Mouse (Mus musculus) frontal cortex, adult 2 months (tissue): Measurements from ENCODE around the gene Uba7. TPM values are rescaled to one million over a fixed set of nuclear protein-coding genes. Genes with fewer than 3 reads are reported as not detected.

Source experiments
- DNase-seq, 2 experiments: peaks; one replicate each; pipeline ENCODE4 v3.0.0; 2022; ENCODE audit warnings: low spot score in 1 of 2; ENCODE audit errors: extremely low spot score in 1 of 2
- polyA plus RNA-seq: library from polyadenylated mRNA; depleted of rRNA; stranded (reverse); fragments of >200 nt; gene quantifications from 2 replicates; pipeline ENCODE4 v1.2.3, GENCODE M21; 2012

The Uba7 gene
- polyA plus RNA-seq, 1 experiment: 15.6 TPM

DNA sequence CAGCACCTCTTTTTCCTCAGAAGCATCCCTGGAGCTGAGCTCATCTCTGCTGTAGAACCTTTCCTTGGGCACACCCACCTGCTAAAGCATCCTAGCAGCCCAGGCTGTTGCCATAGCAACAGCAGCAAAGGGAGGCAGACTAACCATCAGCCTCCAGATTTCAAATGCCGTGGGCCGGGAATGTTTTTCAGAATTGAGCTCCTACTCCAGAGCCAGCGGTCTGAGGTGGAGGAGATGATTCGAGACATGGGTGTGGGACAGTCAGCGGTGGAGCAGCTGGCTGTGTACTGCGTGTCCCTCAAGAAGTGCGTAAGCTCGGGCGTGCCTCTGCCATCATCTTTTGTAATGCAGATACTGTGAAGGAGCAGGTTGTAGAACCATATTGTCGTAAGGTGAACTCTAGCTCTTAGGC lies 13.9 kb upstream of the Uba7 start:
- peak; percentile 86 to 93 for DNase-seq

DNA sequence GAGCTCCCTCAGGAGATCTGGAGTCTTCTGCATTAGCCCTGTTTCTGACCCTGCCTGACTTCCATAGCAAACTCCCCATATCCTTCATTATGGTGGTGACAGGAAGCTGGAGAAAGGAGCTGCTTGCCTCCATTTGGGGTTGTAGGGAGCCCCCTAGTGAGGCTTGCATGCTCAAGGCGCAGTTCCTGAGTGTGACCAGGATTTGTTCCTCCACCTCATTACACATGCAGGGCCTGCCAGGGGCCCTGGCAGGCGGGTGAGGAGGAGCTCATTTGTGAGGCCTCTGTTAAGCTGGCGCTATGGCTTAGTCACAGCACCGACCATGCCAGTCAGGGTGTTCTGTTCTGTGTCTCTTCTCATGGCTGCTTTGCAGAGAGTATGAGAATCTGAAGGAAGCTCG lies 13.4 kb upstream of the Uba7 start:
- peak; percentile 72 to 83 for DNase-seq

DNA sequence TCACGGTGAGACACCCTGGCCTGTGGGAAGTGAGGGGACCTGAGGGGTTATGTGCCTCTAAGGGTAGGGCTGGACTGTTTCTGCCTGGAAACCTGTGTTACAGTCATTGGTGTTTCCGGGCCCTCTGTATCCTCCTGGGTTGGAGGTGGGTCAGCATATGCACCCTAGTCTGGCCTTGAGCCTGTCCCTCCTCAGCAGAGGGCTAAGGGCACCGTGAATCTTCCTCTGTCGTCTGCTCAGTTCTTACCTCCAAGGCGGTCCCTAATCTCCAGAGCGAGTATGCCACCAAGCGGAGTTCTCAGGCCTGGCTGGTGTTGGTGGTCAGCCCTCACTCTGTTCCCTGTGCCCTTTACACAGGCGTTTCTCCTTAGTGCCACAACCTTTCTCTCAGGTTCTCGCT lies 12.4 kb upstream of the Uba7 start:
- DNase-seq: no peak

DNA sequence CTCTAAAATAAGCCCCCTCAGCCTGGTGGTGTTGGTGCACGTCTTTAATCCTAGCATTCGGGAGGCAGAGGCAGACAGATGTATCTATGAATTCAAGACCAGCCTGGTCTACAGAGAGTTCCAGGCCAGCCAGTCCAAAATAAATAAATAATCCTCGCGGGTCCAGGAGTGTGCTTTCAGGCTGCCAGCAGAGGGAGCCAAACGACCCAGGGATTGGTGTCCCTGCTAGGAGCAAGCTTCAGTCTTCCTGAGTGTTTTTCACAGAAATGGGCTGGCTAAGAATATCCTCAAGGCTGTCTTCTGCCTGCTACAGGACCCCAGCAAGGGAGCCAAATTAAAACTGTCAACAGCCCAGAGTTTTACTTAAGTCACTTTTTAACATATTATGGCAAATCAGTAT lies 11.6 kb upstream of the Uba7 start:
- DNase-seq: peak in 1 of 2 experiments; percentile 83

DNA sequence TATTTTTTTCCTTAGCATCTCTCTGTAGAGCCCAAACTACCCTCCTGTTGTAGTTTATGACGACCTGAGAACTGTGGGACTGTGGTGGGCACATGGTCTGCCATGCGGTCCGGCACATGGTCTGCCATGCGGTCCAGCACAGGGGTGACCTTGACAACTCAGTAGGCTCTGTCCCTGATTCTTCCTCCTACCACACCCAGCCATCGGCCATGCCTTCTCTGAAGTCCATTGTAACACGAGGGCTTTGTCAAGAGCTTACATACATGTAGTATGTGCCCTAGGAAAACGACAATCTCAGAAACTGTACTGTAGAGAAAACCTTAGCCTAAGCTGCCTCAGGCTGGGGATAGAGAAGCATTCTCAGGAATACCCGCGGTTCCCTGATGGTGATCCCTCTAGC lies 10.6 kb upstream of the Uba7 start:
- no peak for DNase-seq

DNA sequence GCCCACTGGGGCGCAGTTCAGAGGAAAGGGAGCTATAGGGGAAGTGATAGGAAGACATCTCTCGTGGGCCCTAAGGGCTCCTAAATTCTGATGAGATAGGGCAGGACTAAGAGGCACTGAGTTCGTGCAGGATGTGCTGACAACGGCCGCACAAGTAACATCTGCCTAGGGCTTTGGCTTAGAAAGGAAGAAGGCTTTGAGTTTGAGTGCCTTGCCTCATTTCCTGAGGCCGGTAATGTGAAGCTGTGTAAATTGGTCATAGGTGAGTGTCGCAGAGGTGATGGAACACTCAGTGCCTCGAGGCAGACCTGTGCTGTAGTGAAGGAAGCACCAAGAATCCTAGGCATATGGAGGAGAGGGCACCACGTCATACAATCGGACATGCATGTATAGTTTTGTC lies 8.6 kb upstream of the Uba7 start:
- DNase-seq: no peak

DNA sequence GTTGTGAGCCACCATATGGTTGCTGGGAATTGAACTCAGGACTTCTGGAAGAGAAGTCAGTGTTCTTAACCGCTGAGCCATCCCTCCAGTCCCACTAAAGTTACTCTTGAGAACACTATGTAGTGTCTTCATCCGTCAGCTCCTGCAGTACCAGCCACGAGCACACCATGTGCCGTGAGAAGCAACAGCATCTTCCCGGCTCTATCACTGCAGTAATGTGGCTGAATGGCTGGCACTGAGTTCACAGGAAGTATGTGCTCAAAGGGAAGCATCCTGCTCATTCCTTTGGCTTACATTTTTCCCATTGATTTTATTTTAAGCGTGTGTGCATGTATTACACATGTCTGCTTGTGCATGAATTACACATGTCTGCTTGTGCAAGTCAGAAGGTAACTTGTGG lies 7.9 kb upstream of the Uba7 start:
- DNase-seq: no peak

DNA sequence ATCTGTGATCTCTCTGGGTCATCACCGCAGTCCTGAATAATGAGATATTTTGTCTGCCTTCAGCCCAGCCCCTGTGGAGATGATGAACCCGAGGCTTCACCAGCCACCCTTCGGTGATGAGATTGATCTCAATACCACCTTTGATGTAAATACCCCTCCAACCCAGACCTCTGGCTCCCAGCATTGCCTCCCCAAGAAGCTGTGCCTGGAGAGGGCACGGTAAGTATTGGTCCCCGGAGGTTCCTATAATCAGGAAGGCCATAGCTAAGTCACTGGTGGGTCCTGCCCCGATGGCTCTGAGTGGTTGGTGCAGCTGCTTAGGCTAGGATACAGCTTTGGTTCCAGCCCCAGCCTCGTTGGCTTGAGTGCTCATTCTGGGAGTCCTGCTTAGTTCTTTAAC lies 6.8 kb upstream of the Uba7 start:
- no peak for DNase-seq

DNA sequence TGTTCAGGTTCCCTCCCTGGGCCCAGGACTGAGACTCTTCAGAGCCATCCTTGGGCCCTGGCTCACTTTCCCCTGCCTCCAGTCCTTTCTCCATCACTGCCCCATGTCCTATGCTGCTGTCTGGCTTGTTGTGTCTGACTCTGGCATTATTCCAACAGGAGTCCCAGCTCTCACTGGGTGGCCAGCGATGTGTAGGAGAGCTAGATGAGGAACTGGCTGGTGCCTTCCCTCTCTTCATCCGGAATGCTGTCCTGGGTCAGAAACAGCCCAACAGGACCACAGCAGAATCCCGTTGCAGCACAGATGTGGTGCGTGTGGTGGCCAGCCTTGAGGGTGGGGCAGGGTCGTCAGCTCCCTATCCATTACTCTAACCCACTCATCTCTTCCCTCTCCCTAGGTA lies 5.0 kb upstream of the Uba7 start:
- no peak for DNase-seq

DNA sequence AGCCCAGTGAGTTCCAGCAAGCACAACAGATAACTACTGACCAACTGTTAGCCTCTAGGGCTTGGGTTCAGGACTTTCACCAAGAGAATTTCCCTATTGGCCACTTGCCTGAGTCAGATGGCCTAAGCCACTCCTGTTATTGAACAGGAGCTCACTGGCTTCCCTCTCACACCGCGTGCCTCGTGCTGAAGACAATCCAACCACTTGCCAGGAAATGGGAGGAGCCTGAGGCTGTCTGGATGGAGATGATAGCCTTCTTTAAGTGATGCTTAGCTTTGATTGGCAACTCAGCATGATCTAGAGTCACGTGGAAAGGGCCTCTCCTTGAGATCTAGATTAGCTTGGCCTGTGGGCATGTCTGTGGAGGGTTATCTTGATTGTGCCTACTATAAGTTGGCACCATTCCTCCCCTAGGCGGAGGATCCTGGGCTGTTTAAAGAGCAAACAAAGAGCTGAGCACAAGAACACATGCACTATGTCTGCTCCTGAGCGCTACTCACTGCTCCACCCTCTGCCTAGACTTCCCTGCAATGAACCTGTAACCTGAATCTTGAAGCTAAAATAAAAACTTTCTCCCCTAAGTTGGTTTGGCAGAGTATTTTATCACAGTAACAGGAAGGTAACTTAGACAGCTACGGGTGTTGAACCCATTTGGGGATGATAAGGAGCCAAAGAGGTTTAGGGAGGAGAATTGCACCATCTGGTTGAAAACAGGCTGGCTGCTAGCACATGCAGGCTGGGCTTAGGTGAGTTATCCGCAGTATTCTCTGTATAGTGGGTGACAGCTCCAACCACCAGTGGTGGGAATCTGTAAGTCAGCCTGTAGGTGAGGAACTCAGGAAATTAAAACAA lies 3.4 kb upstream of the Uba7 start:
- DNase-seq: no peak

DNA sequence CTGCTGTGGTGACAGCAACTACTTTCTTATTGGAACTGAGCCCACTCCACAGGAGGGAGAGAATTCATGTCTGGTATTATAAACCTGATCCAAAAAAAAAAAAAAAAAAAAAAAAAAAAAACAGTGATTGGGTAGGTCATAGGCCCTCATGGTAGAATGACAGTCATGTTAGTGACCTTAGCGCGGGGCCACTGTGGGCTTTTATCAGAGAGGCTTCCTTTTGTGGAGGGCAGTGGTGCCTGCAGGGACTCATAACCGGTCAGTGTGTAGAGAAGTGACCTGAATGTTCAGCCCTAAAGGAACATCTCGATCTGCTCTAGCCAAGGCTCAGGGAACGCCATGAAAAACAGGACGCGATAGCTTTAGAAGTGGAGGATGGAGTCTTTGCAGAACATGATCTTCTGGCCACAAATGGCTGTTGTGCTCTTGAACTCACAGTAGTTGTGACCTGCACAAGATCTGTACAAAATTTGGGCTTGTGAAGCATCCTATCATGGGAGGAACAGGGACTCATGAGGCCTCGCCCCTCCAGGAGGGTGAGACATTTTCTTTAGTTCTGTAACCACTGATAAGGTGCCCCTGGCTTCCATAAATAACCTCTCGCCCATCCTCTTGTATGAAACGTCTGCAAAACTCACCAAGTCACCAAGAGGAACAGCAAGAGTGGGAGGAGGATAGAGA lies 674 bp upstream of the Uba7 start:
- DNase-seq: no peak

DNA sequence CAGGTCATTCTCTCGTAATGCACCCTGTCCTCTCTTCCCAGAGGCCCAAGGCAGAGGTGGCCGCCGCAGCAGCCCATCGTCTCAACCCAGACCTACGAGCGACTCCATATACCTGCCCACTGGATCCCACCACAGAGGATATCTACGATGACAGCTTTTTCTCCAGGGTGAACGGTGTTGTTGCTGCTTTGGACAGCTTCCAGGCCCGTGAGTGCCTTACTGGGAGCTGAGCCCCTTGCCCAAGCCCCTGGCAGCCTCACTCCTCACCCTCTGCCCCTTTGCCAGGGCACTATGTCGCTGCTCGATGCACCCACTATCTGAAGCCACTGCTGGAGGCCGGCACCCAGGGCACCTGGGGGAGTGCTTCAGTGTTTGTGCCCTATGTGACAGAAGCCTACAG lies 3.5 kb downstream of the Uba7 start:
- DNase-seq: no peak

DNA sequence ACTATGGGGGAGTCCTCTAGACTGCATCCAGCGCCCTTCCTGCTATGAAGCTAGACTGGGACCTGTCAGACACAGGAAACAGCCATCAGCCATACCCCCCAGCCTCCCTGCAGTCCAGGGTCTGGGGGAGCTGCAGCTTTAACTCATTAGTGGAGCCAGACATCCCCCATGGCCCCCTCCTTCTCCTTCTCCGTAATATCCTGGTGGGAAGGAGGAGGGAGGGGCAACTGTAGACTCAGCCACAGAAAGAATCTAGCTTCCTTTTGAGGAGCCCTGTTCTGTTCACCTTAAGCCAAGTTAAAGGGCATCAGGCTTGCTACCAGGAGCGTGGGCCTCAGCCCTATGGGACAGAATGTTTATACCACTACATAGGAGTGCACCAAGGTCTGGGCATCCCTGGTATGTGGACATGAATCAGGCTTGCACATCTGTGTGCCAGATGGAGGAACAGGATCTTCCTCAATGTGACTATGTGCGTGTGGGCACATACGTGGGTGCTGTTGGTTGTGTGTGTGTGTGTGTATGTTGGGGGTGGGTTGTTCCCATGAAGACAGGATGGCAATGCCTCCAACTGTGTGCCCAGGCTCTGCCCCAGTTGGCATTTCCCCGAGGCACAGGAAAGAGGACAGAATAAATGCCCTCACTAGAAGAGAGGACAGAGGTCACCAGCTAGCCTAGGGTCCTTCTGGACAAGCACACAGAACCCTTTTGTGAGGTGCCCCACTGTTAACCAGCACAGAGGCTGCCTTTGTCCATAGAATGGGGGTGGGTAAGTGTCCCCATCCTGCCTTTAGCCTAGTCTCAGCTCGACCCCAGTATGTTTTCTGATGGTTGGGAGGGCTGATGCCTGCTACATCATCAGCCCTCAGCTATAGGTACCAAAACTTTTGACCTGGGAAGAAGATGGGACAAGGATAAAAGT lies 6.6 kb downstream of the Uba7 start:
- peak in 1 of 2 experiments; percentile 60 for DNase-seq

DNA sequence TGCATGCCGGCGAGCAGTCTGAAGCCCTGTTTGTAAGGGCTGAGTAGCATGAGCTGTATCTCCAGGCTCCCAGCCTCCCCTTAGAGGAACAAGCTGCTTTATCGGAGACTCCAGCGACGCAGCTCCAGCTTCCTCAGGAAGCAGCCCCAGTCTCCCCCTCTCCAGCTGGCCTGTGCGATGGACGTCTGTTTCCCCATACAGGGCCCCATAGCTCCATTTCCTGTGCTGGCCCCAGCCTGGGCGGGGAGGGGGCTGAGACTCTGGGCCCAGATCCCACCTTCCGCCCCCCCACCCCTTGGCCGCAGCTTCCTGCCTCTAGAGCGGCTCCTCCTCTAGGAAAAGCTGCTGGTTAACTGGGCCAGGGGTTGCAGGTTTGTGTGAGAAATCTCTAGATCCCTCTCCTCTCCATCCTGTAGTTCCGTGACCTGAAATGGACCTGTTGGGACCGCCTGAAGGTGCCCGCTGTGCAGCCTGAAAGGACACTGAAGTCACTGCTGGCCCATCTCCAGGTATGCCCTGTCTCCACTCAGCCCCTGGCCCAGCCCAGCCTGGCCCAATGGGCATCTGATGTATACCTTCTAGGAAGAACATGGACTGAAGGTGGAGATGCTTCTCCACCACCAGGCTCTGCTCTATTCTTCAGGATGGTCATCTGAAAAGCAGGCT lies 7.5 kb downstream of the Uba7 start, which contains the start of gene Gm20661:
TSS of gene Gm20661 (plus strand) at position 378 of the 666 bp plus-strand sequence.
- peak in 1 of 2 experiments; percentile 33 for DNase-seq

DNA sequence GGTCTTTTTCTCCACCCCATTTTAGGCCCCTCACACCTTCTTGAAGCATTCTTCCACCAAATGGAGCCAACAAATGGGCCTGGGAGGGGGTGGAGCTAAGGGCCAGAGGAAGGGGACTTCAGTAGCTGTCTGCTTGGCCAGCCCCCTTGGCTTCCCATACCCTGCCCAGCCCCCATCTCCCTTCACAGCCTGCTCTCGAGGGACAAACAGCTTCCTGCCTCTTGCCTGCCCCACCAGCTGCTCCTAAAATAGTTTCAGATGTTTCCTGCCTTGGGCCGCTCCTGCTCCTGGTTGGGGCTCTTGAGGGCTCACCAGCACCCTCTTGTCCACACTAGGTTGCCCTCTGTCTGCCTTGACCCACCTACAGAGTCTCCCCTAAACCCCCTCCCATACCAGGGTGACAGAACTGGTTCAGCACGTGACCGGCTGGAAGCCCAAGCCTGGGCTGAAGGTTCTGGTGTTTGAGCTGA lies 8.2 kb downstream of the Uba7 start:
- no peak for DNase-seq

DNA sequence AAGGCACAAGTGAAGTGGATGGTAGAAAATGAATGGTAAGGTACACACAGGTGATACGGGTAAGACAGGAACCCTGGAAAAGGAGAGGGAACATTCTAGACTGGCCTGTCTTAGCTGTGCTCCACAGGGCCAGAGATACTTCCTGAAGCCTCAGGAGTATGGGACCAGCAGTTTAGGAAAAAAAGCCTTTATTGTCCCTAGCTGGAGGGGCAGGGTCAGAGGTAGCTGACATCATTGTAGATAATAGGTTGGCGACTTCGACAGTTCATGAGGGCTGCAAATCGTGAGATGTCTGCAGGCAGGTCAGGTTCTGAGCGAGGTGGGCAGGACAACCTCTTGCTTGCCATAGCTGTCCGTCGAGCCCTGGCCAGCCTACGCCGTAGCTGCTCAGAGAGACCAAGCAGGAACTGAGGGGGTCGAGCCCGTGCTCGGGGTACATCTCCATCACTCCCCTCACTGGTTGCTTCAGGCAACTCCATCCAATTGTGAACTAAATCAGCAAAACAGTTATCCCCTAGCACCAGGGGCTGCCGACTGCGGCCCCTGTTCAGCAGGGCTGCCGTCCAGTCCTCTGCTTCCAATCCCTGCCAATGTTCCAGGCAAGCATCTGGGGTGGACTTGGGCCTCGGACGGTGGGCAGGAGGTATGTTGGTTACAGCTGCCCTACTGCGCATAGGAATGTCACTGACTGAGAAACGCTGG lies 8.9 kb downstream of the Uba7 start:
- no peak for DNase-seq

DNA sequence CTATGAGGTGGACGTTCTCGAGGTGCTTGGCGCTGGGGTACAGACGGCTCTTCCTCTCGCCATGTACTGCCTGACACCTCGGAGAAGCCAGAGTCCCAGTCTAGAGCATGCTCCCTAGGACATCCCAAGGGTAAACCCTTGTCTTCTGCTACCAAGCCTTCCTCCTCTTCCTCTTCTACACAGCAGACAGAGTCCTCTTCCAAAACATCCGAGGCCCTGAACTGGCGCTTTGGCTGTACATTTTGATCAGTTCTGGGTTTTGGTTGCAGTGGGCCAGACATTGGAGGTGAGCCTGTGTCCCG lies 9.4 kb downstream of the Uba7 start:
- no peak for DNase-seq

DNA sequence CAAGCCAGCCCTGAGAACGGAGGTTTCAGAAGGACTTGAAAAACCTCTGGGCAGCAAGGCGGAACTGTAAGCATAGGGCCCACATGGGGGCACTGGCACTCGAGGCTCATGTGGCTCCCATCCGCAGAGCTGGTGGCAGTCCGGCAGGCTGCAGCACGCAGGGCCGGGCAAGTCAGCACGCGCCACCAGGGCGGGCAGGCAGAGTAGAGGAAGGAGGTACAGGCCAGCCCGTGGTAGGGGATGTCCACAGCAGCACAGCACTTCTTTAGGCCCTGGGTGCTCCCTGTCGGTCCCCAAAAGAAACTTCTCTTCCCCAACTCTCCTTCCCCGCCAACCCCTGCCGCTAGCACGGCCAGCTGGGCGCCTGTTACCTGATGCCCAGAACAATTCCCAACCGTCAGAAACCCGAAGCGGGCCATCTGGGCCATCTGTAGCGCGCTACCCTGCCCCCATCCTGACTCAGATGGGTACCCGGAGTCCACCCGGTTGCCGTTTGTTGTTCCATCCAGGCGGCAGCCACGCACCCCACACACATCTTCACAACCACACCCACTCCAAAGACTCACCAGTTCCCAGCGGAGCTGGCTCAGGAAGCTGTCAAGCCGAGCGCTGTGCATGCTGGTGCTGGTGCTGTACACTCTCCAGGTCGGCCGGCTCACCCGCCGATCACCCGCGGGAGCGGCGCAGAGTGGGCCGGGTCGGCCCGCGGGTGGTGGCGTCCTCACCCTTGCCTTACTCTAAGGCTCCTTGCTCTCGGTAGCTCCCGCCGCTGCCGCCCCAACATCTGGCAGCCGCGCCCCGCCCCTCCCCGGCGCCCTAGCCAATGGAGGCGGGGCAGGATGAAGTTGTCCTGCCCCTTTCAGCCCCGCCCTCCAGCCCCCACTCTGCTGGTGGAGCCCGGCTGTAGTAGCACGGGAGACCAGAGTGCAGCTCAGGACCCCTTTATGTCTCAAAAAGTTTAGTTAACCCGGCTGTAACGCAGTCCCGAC lies 10.1 kb downstream of the Uba7 start, which contains the start of gene Inka1:
TSS of gene Inka1 (minus strand) at position 749 of the 989 bp plus-strand sequence.
- peak; percentile 49 to 82 for DNase-seq

DNA sequence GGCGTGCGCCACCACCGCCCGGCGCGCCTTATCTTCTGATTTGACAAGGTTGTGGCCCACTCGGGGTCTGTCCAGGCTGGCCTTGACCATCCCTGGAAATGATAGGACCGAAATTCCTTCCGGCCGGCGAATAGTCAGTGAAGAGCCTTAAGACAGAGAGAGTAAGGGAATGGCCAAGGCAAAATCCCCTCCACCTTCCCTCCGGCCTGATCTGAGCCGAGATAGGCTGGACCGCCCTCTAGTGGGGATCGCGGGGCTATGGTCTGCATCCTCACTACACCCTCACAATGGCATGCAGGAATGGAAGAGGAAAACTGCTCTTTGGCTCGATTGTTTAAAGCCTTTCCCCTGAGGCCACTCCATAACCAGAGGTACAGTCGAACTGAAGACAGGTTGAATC lies 11.1 kb downstream of the Uba7 start:
- DNase-seq: peak in 1 of 2 experiments; percentile 82
